Mouse (Mus musculus) hindbrain, embryonic 13.5 days (tissue): ENCODE data around the gene Tnnt1. TPM values are rescaled to one million over a fixed set of nuclear protein-coding genes. Genes with fewer than 3 reads are reported as not detected.

Experiments
- ATAC-seq: fragments of 200-750 bp; cut with Nextera tagmentation; 2 replicates; pipeline ENCODE4 v1.8.0; 2017; ENCODE audit warnings: moderate TSS enrichment; ENCODE audit not compliant: low FRiP score
- H3K27ac ChIP-seq: fragments of 300-500 bp; sonication (generic); 2 replicates; pipeline ENCODE4 v1.5.1; 2015; ENCODE audit warnings: inconsistent platforms, mild to moderate bottlenecking, moderate library complexity
- H3K27me3 ChIP-seq: fragments of 300-500 bp; sonication (generic); 2 replicates; pipeline ENCODE4 v1.6.1; 2015; ENCODE audit warnings: mild to moderate bottlenecking, inconsistent platforms
- H3K36me3 ChIP-seq: fragments of 300-500 bp; sonication (generic); 2 replicates; pipeline ENCODE4 v1.6.1; 2015; ENCODE audit warnings: mild to moderate bottlenecking, inconsistent platforms
- H3K4me1 ChIP-seq: fragments of 300-500 bp; sonication (generic); replicated peaks from 2 replicates; pipeline ENCODE4 v1.6.1; 2015; ENCODE audit warnings: inconsistent platforms
- H3K4me2 ChIP-seq: fragments of 300-500 bp; sonication (generic); 2 replicates; pipeline ENCODE4 v1.6.1; 2015; ENCODE audit warnings: inconsistent platforms, mild to moderate bottlenecking, moderate library complexity
- H3K4me3 ChIP-seq: fragments of 300-500 bp; sonication (generic); 2 replicates; pipeline ENCODE4 v1.5.1; 2015; ENCODE audit warnings: mild to moderate bottlenecking, inconsistent platforms
- H3K9ac ChIP-seq: fragments of 300-500 bp; sonication (generic); 2 replicates; pipeline ENCODE4 v1.6.1; 2015; ENCODE audit warnings: mild to moderate bottlenecking, inconsistent platforms
- H3K9me3 ChIP-seq: fragments of 300-500 bp; sonication (generic); 2 replicates; pipeline ENCODE4 v1.6.1; 2016; ENCODE audit warnings: inconsistent platforms
- WGBS: fragments of 180-500 bp; shearing (Covaris S2); methylation state at CpG from one replicate; pipeline ENCODE4 v1.1.7; 2015; 5-methylcytosine and 5-hydroxymethylcytosine counted together
- polyA plus RNA-seq: library from polyadenylated mRNA; unstranded; fragments of >200 nt; fragmentation: Nextera tagmentation; extraction: Ambion mirVana; gene quantifications from 2 replicates; pipeline ENCODE4 v1.2.1, GENCODE M21; 2015

Tnnt1 gene
- polyA plus RNA-seq, 1 experiment from 2014 or later: 7.5 TPM

DNA sequence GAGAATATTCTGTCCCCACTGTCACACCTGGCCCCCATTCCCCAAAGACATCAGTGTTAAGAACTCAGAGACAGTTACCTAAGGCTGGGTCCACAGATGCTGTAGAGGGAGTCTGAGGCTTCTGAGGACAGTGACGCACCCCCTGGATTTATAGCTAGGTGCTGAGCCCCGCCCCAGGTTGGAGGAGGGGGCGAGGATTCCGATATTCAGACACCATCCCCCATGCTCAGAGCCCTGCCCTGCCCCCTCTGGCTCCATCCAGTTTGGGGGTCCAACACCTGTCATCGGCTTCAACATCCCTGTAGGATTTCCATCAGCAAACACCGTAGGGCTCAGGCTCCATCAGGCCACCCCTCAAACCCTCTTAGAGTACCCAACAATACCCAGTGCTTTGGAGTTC is 329 bp downstream of the Tnnt1 start:
- Histone ChIP-seq H3K4me2 (no peak overlapping the region), H3K9ac (no peak overlapping the region), H3K27me3 (peaks cover 9% of the 10 kb centered on the region), H3K4me3 (no peak overlapping the region), H3K27ac (no peak overlapping the region), H3K4me1 (peaks cover 16% of the 10 kb centered on the region), H3K9me3 (no peaks in the 10 kb centered on the region), H3K36me3 (no peaks in the 10 kb centered on the region)
- 59% methylated on average over 6 of the region's 6 CpGs for WGBS
- no peak for ATAC-seq

DNA sequence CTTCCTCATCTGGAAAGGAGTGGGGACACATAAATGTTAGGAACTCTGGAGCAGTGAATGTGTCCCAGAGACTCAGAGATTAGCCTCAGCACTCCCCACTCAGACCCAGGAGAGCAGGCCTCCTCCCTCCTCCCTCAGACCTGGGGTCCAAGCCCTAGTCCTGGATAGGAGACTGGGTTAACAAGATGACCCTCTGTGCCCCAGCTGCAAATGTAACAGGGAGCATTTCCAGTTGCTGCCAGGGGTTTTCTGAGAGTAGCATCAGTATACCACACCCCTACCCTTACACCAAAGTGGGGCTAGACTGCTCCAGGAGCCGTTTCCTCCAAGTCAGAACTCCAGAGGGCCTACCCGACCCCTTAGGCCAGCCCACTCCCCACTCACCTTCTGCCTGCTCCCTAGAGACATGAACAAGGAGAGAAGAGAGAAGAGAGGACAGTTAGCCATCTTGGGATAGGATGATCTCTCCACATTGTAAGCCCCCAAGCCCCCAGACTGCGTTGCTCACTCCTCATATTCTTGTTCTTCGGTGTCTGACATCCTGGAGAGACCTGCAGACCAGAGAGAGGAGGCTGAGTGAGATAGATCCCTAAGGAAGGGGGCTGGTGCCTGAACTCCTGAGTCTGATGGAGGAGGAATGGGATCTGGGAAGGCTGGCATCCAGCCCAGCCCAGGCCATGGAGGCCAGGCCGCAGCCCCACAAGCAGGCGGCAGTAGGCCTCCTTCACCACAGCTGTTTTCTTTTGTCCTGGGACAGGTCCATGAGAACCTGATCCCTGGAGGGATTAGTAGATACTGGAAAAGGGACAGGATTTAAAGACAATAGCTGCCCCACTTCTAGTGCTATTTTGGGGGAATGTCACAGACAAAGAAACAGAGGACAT is 2.1 kb downstream of the Tnnt1 start:
- Histone ChIP-seq H3K27me3 (peaks cover 2% of the 10 kb centered on the region; the same call in 1 of the 2 replicates), H3K27ac (no peak overlapping the region), H3K36me3 (no peaks in the 10 kb centered on the region), H3K4me2 (no peak overlapping the region), H3K4me3 (no peak overlapping the region), H3K9me3 (no peaks in the 10 kb centered on the region), H3K4me1 (peaks cover 13% of the 10 kb centered on the region), H3K9ac (peak overlapping the region; percentile 51; the same call in 1 of the 2 replicates)
- ATAC-seq: 0 out of 2 replicates have a peak, but pooled peaks have one; percentile 15
- WGBS: 61% methylated on average over 6 of the region's 6 CpGs

DNA sequence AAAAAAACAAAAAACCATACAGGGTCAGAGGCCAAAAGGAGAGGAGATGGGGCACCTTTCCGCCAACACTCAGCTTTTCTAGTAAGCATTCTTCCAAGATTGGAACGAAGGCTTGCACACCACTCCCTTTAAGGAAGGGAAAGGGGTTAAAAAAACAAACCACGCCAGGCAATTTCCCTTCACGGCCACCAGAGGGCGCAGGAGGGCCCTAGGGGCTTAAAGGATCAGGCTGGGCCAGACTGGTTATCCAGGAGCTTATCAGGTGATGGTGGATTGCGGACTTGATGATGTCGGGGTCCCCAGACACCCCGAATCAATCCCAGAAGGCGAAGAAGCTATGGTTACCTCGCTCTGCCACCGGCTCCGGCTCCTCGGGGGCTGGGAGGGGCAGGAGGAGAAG is 2.9 kb downstream of the Tnnt1 start:
- Histone ChIP-seq H3K4me3 (no peak overlapping the region), H3K4me1 (peaks cover 13% of the 10 kb centered on the region), H3K9ac (no peak overlapping the region), H3K27me3 (peaks cover 10% of the 10 kb centered on the region; the same call in 1 of the 2 replicates), H3K27ac (no peak overlapping the region), H3K9me3 (no peaks in the 10 kb centered on the region), H3K36me3 (no peaks in the 10 kb centered on the region), H3K4me2 (no peak overlapping the region)
- no peak for ATAC-seq
- WGBS: 34% methylated on average over 13 of the region's 13 CpGs

DNA sequence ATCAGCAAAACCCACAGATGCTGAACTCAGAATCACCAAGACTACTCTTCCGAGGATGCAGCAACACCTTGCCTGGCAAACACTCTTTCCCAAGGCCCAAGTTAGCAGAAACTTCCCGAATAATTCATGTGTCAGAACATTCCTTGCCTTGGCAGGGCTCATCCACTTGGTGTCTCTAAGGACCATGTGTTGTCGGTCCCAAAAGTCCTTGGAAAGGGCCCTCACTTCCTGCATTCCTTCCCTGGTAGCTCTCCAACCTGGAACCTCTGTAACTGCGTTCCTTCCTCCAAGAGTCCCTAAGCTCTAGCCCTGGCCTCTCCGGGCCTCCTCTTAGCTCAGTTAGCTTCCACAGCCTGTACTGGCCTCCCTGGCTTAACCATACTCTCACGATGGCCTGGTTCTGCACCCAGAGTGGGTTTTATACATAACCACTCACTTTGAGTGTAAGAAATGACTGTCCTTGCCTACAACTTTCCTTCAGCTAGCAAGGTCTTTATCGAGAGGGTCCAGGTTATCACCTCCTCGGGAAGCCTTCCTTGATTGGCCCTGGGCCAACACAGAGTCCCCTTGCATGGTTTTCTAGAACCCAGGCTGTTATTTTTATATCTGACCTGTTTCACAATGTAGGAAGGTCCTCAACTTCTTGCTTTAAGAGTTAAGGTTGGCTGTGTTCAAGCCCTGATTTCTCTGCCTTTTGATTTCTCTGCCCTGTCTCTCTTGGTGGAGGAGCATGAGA is 4.5 kb downstream of the Tnnt1 start:
- ATAC-seq: no peak
- Histone ChIP-seq H3K4me3 (no peak overlapping the region), H3K9ac (no peak overlapping the region), H3K27me3 (peaks cover 12% of the 10 kb centered on the region; the same call in 1 of the 2 replicates), H3K4me1 (peaks cover 13% of the 10 kb centered on the region), H3K4me2 (no peak overlapping the region), H3K9me3 (no peaks in the 10 kb centered on the region), H3K36me3 (no peaks in the 10 kb centered on the region), H3K27ac (no peak overlapping the region)
- 83% methylated on average over 8 of the region's 8 CpGs for WGBS

DNA sequence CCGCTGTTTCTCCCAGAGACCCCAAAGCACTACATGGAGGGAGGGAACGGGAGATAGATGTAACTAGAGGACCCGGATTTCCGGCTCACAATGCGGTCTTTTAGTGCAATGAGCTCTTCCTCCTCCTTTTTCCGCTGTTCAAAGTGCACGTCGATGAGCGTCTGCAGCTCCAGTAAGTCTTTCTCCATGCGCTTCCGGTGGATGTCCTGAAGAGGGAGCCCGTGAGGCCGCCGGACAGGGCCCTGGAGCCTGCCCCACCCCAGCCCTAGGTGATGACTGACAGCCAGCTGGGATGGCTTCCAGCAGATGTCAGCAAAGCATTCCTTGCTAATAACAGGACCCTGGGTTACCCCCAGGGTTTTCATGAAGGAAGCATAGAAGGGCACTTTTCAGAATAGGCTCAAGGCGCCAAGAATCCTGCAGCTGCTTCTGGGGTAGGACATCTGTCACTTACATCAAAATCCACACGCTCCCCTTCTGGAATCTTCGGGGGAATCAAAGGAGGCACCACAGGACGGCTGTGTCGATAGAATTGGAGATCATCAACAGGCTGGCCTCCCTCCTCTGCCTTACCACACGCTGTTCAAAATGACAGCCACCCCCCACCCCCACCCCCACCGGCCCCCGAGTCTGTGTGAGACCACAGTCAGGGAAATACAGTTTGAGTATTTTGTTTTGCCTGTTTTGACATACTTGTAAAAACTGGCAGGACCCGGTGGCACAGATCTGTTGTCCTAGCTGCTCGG is 6.1 kb downstream of the Tnnt1 start:
- 0 out of 2 replicates have a peak, but pooled peaks cover 4% of the 10 kb centered on the region for H3K4me1 ChIP-seq
- peak; percentile 54 for ATAC-seq
- no peak overlapping the region for H3K4me3 ChIP-seq
- H3K36me3 ChIP-seq: no peaks in the 10 kb centered on the region
- WGBS: 12% methylated on average over 24 of the region's 24 CpGs
- no peak overlapping the region for H3K9ac ChIP-seq
- H3K27ac ChIP-seq: no peak overlapping the region
- H3K9me3 ChIP-seq: no peaks in the 10 kb centered on the region
- peaks cover 12% of the 10 kb centered on the region; the same call in 1 of the 2 replicates for H3K27me3 ChIP-seq
- no peak overlapping the region for H3K4me2 ChIP-seq

DNA sequence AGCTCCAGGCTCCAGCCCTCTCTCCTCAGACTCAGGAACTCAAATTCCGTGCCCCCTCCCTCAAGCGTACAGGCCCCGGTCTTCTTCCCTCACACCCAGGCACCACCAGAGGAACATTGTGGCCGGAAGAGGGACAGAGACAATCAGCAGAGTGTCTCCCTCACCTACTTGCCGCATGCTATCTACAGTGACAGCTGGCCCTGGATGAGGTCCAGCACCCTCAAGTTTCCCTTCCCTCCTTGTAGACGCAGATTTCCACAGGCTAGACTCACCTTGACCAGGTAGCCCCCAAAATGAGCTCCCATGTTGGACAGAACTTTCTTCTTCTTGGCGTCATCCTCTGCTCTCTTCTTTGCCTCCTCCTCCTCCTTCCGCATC is 7.5 kb downstream of the Tnnt1 start:
- H3K4me1 ChIP-seq: no peaks in the 10 kb centered on the region
- WGBS: 92% methylated on average over 8 of the region's 8 CpGs
- ATAC-seq: no peak

DNA sequence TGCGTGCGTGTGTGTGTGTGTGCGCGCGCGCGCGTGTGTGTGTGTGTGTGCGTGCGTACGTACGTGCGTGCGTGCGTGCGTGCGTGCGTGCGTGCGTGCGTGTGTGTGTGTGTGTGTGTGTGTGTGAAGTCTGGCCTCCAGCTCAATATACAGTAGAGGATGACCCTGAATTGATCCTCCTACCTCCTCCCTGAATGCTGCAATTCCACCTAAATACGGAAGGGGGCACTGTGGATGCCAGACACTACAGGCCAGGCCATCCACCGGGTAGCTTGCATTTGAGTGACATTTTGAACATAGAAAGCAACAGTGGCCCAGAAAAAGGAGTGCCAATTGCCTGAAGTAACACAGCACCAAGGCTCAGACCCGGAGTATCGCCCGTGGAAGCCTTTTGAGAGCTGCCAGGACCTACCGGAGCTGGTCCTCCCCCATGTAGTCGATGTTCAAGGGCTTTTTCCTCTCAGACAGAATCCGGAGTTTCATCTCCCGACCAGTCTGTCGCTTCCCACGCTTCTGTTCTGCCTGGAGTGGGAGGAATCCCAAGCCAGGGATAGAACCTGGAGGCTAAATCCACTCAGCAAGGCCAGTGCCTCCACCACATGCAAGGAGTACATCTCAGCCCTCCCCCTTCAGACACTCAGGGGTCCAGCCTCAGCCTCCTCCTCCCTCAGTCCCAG is 8.0 kb downstream of the Tnnt1 start:
- no peaks in the 10 kb centered on the region for H3K36me3 ChIP-seq
- H3K27ac ChIP-seq: no peak overlapping the region
- H3K9ac ChIP-seq: no peak overlapping the region
- H3K4me3 ChIP-seq: no peak overlapping the region
- ATAC-seq: no peak
- H3K4me1 ChIP-seq: no peaks in the 10 kb centered on the region
- H3K9me3 ChIP-seq: no peaks in the 10 kb centered on the region
- peaks cover 12% of the 10 kb centered on the region; the same call in 1 of the 2 replicates for H3K27me3 ChIP-seq
- H3K4me2 ChIP-seq: no peak overlapping the region
- 78% methylated on average over 25 of the region's 32 CpGs for WGBS

More for the DNA sequence above, 7.5 kb downstream of the Tnnt1 start:
- no peak overlapping the region for H3K4me2 ChIP-seq
- no peak overlapping the region for H3K9ac ChIP-seq
- H3K27me3 ChIP-seq: peaks cover 12% of the 10 kb centered on the region; the same call in 1 of the 2 replicates
- no peak overlapping the region for H3K4me3 ChIP-seq
- H3K9me3 ChIP-seq: no peaks in the 10 kb centered on the region
- H3K27ac ChIP-seq: no peak overlapping the region
- H3K36me3 ChIP-seq: no peaks in the 10 kb centered on the region

DNA sequence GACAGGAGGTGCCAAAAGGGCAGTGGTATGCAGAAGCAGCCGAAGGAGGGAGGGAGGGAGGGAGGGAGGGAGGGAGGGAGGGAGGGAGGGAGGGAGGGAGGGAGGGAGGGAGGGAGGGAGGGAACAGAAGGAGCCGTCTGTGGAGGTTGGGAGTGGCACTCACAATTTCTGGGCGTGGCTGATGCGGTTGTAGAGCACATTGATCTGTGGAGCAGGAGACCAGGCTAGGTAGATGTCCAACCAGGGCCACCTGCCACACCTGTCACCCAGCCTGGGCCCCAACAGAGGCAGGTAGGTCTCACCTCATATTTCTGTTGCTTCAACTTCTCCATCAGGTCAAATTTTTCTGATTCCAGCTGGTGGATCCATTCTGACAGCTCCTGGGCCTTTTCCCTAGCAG is 9.0 kb downstream of the Tnnt1 start:
- Histone ChIP-seq H3K4me1 (0 out of 2 replicates have a peak, but pooled peaks cover 3% of the 10 kb centered on the region), H3K27me3 (peaks cover 12% of the 10 kb centered on the region; the same call in 1 of the 2 replicates), H3K9ac (no peak overlapping the region), H3K4me3 (no peak overlapping the region), H3K36me3 (no peaks in the 10 kb centered on the region), H3K27ac (no peak overlapping the region), H3K9me3 (no peaks in the 10 kb centered on the region), H3K4me2 (no peak overlapping the region)
- no peak for ATAC-seq
- 59% methylated on average over 3 of the region's 4 CpGs for WGBS

DNA sequence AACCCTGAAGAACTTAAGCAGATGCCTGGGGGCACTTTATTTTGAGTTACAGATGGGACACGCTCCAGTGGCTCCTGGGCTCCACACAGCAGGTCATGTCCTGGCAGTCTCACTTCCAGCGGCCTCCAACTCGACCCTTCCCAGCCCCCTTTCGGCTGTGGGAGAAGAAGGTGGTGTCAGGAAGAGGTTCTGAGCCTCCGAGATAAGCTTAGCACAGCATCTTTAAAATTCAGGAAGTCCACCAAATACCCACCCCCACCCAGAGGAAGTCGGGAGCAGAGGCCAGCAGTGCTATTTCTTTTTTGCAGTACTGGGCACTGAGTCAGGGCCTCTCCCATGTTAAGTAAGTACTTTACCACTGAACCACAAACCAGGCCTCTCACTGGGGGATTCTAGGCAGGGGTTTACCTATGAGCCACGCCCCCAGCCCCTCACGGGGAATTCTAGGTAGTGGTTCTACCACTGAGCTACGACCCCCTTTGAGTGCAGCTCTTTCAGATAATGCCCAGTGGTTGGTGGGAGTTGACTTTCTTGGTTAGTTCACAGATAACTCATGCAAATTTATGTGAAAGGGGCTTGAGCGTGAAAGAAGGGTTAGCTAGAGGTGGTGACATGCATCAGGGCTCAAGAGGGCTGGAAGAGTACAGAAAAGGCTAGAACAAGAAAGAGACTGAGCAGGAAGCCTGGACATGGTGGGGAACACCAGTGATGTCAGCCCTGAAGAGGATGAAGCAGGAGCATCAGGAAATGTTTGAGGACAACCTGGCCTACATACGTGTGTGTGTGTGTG is 11.3 kb downstream of the Tnnt1 start:
- ATAC-seq: no peak
- Histone ChIP-seq H3K9ac (no peak overlapping the region), H3K4me1 (peaks cover 14% of the 10 kb centered on the region), H3K36me3 (no peaks in the 10 kb centered on the region), H3K4me3 (no peak overlapping the region), H3K27ac (no peak overlapping the region), H3K4me2 (no peak overlapping the region), H3K27me3 (peaks cover 12% of the 10 kb centered on the region; the same call in 1 of the 2 replicates), H3K9me3 (no peaks in the 10 kb centered on the region)
- 56% methylated on average over 11 of the region's 11 CpGs for WGBS

DNA sequence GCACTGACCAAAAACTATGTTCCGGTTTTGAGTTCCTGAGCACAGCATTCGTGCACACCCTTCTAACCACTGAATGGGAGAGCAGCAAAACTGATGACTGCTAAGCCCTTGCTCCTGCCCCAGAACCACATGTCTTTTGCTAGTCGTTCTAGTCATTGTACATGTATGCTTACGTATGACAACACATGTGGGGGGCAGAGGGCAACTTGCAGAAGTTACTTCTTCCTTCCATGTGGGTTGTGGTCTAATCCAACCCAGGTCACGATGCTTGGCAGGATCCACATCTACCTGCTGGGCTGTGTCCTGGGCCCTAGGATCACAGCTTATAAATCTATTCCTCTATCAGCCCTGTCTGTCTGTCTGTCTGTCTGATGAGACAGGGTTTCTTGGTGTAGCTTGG is 12.3 kb downstream of the Tnnt1 start:
- no peak overlapping the region for H3K27ac ChIP-seq
- H3K27me3 ChIP-seq: 0 out of 2 replicates have a peak, but pooled peaks cover 8% of the 10 kb centered on the region
- no peaks in the 10 kb centered on the region for H3K36me3 ChIP-seq
- no peak overlapping the region for H3K9ac ChIP-seq
- 91% methylated on average over 5 of the region's 5 CpGs for WGBS
- H3K4me3 ChIP-seq: no peak overlapping the region
- ATAC-seq: no peak
- no peak overlapping the region for H3K4me2 ChIP-seq
- H3K4me1 ChIP-seq: peaks cover 24% of the 10 kb centered on the region
- H3K9me3 ChIP-seq: no peaks in the 10 kb centered on the region

DNA sequence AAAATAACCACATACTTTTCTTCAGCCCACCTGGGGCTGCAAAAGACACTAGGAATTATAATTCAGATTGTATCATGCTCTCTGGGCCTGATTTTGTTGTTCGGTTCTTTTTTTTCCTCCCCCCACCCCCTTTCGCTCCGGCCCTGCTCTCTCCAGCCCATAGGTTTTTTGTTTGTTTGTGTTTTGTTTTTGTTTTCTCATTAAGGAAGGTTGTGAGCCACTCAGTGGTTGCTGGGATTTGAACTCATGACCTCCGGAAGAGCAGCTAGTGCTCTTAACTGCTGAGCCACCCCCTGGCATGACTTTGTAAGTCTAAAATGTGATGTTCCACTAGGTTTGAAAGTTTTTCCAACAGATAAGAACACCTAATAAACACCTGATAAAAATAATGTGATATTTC is 13.1 kb downstream of the Tnnt1 start:
- no peak overlapping the region for H3K27ac ChIP-seq
- H3K4me2 ChIP-seq: 0 out of 2 replicates have a peak overlapping the region, but pooled peaks have one; percentile 89
- no peaks in the 10 kb centered on the region for H3K9me3 ChIP-seq
- H3K9ac ChIP-seq: no peak overlapping the region
- ATAC-seq: no peak
- H3K27me3 ChIP-seq: 0 out of 2 replicates have a peak, but pooled peaks cover under 1% of the 10 kb centered on the region
- 78% methylated on average over 4 of the region's 4 CpGs for WGBS
- no peaks in the 10 kb centered on the region for H3K36me3 ChIP-seq
- no peak overlapping the region for H3K4me3 ChIP-seq
- peaks cover 32% of the 10 kb centered on the region for H3K4me1 ChIP-seq
